Mouse (Mus musculus) lung, postnatal 0 days (tissue): ENCODE data around the gene Wdr17.
A peak's percentile ranks its signal among the peaks of the same experiment; 100 is the strongest.

Experiments
- CTCF ChIP-seq: IDR thresholded peaks from 2 replicates; pipeline ENCODE4 v1.5.1; 2016; ENCODE audit warnings: antibody characterized with exemption, mild to moderate bottlenecking
- EP300 ChIP-seq: IDR thresholded peaks from 2 replicates; pipeline ENCODE4 v1.6.1; 2016; ENCODE audit warnings: antibody characterized with exemption, mild to moderate bottlenecking, control low read depth

DNA sequence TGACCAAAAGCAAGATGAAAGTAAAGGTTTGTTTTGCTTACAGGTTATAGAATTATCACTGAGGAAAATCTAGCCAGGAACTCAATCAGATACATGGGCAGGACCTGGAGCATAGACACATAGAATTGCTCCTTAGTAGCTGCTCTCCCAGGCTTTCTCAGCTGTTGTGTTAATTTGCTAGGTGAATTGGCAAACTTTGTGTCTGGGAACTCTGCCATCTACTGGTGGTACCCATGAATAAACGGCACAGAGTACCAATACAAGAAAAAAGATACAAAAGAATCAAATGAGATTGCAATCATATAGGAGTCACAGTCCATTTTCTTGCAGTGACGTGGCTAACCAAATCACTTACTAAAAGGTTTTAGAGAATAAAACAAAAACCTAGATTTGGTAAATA lies 181.2 kb downstream of the Wdr17 start:
- TF ChIP-seq CTCF, result peak; percentile 46
- no peak for TF ChIP-seq EP300
